Mouse (Mus musculus) spleen, postnatal 14 days (tissue): Measurements from ENCODE around the gene Safb.
A peak's percentile ranks its signal among the peaks of the same experiment; 100 is the strongest.

ENCODE experiments used
- DNase-seq, 2 experiments: peaks; one replicate each; pipeline ENCODE4 v3.0.0; 2021 to 2022; ENCODE audit warnings: low spot score in 2 of 2

Safb gene

GRCm38 (mm10) chr17:56560131-56560530 is 24.5 kb upstream of the Safb start:
- DNase-seq: no peak

- no peak for DNase-seq
Measured at GRCm38 (mm10) chr17:56561866-56562265, 22.8 kb upstream of the Safb start.

- no peak for DNase-seq
Measured at GRCm38 (mm10) chr17:56566293-56566692, 18.3 kb upstream of the Safb start.

GRCm38 (mm10) chr17:56566918-56567317 is 17.7 kb upstream of the Safb start:
- no peak for DNase-seq

- DNase-seq: no peak
Measured at GRCm38 (mm10) chr17:56567370-56567769, 17.3 kb upstream of the Safb start.

- DNase-seq: no peak
Measured at GRCm38 (mm10) chr17:56570287-56570686, 14.3 kb upstream of the Safb start.

GRCm38 (mm10) chr17:56572154-56572553 is 12.5 kb upstream of the Safb start:
- no peak for DNase-seq

GRCm38 (mm10) chr17:56572939-56573338 is 11.7 kb upstream of the Safb start:
- DNase-seq: no peak

GRCm38 (mm10) chr17:56583071-56583470 is 1.6 kb upstream of the Safb start:
- DNase-seq: no peak

GRCm38 (mm10) chr17:56583611-56584256 is 891 bp upstream of the Safb start:
- DNase-seq: peak in 1 of 2 experiments; percentile 32

- DNase-seq: peak; percentile 39 to 52
Measured at GRCm38 (mm10) chr17:56585171-56585821, 671 bp downstream of the Safb start.

- no peak for DNase-seq
Measured at GRCm38 (mm10) chr17:56587773-56588172, 3.1 kb downstream of the Safb start.

GRCm38 (mm10) chr17:56588921-56589320 is 4.3 kb downstream of the Safb start:
- no peak for DNase-seq

GRCm38 (mm10) chr17:56592553-56592952 is 7.9 kb downstream of the Safb start:
- no peak for DNase-seq

- no peak for DNase-seq
Measured at GRCm38 (mm10) chr17:56593527-56594271, 9.1 kb downstream of the Safb start.

- DNase-seq: no peak
Measured at GRCm38 (mm10) chr17:56603186-56604069, 18.8 kb downstream of the Safb start.

- DNase-seq: no peak
Measured at GRCm38 (mm10) chr17:56604070-56604380, 19.4 kb downstream of the Safb start.

GRCm38 (mm10) chr17:56604422-56604821 is 19.8 kb downstream of the Safb start:
- DNase-seq: no peak

GRCm38 (mm10) chr17:56605431-56605830 is 20.8 kb downstream of the Safb start:
- no peak for DNase-seq

GRCm38 (mm10) chr17:56607521-56608062 is 23.0 kb downstream of the Safb start:
- no peak for DNase-seq

- no peak for DNase-seq
Measured at GRCm38 (mm10) chr17:56608699-56609098, 24.1 kb downstream of the Safb start.
